Mouse (Mus musculus) urinary bladder, postnatal 4 days (tissue): Measurements from ENCODE around the gene Chit1.

ENCODE experiments used
- DNase-seq, 2 experiments: peaks; one replicate each; pipeline ENCODE4 v3.0.0; 2021 to 2022; ENCODE audit warnings: low spot score in 2 of 2

Chit1 gene

DNA sequence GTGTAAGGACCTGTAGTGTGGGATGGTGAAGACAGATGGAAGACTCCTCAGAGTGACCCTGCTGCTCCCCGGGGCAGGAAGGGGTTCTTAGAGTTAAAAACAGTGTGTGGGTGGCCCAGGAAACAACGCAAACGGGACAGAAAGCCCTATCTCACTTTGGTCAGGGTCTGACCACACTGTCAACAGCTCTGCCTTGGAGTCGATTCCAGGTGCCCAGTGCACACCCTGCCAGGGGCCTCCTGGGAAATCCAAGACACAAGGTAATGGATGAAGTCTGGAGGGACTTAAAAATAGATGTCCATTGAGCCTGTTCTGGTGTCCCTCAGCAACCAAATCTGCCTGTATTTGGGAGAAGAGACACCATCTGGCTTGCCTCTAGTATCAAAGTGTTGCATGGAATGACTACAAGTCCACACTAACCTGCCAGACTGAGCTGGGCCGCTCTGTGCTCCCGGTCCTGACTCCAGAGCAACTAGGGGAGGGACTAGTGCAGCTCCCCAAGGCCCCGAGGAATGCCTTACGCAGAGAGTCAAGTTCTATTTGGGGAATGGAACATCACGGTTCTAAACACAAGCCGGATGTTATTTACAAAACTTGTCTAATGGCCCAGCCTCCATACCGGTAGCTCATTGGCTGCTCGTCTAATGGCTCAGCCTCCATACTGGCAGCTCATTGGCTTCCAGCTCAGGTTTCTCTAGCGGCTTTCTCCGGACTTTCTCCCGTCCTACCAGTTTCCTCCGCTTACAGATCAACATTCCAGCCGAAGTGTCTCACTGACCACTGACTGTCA, 12.1 kb upstream of the Chit1 start:
- peak; percentile 74 to 81 for DNase-seq

DNA sequence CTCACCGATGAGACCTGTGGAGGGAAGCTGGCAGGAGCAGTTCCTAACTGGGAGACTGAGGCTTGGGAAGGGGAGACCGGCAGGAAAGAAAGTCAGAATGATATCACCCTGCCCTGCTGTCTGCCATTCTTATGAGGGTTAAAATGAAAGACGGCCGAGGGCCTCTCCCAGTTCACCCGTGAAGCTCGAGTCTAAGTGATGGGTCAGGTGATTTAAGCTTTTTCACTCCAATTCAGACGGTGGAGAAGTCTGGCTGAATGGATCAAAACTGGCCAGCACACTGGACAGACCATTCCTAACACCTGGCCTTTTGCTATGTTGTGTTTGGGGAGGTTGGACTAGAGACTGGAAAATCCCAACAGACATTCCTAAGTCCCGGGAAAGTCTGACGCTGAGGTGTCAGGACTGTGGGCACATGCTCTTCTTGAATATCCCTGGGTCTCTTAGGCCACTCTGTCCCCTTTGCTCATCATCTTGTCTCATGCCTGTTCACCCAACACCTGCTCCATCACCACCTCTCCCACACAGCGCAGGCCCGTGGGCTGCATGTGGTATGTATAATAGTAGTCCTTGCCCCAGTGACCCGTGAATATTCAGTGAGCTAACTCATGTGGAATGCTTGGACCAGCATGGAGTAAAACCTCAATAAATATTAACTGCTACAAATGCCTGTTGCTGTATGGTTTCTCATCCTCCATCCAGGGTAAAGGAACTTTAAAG, 11.4 kb upstream of the Chit1 start:
- DNase-seq: no peak

DNA sequence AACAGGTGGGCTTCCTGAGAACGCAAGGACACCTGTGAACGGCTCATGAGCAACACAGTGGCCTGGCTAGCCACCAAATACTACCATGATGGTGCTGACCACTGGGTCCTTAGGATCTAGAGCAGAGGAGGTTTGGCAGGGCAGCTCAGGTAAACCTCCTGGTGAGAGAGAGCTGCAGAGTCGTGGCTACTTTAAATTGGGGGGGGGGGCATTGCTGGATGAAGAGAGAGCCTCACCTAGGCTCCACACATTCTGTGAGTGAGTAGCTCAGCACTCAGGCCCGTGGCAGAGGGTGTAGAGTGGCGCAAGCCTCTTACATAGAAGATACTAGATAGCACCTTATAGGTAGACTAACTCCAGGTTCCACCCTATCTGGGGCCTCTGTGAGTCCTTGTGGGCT, 10.6 kb upstream of the Chit1 start:
- DNase-seq: no peak

DNA sequence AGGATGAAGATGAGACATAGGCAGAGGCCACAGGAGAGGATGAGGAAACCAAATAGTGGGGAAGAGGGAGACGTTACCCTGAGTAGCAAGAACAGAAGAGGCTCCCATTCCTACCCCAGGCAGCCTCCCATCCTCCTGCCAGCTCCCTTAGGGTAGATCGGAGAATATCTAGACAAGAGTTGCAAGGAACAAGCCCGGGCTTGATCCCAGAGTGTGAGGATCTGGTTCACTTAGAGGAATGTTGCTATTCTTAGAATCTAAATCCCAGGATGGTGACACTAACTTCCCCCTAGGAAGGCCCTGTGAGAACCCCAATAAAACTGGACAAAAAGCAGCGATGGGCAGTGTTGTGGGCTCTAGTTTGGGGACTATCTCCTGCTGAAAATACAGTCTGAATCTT, 10.1 kb upstream of the Chit1 start:
- no peak for DNase-seq

DNA sequence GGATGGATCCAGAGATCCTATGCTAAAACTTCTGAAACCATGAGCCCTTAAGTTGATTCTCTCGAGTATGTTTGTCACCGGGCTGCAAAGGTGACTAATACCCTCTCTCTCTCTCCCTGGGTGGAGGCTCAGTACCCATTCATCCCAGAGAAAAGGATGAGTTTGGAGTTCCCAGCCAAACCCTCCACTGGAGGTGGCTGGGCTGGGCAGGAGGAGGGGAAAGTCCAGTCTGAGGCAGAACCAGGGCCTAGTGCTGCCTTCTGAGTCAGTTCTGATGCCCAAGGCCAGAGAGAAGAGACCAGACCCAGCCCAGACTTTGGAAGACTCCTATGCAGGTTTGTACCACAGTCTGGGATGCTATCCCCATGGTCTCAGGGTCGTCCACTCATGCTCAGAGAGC, 9.4 kb upstream of the Chit1 start:
- no peak for DNase-seq

DNA sequence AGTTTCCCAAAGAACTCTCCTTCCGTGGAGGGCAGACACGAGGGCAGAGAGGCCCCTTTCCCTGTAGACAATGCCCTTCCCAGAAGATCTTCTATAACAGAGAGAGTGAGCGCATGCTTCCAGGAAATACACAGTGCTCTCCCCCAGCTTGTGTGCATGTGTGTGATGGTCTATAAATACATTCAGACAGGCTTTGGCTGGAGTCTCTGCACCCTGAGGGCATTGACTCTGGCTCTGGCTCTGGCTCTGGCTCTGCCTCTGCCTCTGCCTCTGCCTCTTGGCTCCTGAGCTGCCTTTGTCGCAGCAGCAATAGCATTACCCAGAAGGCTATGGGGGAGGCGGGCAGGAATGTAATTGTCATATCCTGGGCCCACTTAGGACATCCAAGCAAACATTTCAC, 7.2 kb upstream of the Chit1 start:
- DNase-seq: no peak

DNA sequence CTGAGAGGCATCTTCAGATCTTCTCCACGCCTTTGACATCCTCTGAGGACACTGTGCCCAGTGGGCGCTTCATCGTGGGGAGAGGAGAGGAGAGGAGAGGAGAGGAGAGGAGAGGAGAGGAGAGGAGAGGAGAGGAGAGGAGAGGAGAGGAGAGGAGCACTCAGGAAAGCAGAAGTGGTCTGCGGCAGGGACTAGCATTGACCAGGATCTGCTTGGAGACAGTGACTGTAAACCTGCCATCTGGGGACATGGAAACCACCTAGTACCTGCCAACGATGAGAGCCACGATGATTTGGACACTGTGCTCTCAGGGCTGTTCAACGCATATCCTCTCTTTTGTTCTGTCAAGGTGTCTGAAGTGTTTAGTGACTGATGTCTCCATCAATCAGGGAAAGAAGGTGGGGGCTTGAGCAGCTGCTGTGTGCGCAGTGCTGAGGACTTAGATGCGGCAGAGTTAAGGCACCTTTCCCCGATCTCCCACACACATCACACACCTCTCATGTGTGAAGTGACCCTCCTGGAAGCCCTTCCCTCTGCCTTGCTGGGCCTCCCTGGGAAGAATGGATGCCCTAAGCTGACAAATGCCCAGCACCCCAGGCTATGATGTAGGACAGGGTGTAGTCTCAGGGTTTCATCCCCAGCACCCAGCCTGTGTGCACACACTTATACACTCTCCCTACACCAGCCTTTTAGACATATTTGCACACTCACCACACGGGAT, 5.8 kb upstream of the Chit1 start:
- DNase-seq: no peak

DNA sequence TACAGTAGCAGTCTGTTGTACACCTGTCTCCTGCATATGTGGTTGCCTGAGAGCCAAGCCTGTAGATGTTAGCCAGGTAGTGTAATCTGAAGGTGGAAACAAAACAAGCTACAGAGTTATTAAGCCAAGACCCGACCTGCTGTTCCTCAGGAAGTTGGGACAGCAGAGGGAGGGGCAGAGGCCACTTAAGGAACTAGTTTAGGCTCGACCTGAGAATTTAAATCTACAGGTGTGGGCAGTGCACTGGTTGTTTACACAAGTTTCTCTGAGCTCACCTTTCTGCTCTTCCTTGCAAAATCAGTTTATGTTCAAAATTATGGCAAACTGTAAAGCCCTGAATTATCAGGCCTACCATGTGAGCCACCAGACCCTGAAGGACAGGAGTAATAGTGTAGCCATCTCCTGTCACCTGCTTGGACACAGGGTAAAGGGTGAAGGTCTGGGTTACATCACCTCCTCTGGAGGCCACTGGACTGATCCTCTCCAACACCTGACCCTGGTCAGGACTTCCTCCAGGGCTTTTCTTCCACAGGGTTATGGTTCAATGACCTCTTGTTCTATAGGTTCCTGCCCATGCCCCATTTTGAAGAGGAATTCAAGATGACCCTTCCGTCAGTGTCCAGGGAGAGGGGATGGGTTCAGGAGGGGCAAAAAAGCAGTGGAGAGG, 5.1 kb upstream of the Chit1 start:
- DNase-seq: no peak

DNA sequence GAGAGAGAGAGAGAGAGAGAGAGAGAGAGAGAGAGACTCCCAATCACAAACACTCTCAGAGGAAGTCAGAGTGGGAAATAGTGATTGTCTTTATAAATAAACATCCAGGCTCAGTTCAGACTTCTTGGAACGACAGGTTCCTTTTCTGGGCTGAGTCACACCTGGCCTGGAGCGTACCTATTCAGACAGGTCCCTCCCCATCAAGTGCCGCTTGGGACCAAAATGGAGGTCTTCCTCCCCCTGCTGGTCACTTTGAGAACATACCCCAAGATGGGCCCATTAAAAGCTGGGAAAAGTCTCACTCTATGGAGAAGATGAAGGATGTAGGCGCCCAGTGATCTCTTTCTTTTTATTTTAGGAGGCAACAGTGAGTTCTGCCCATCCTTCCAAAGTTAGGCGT, 4.3 kb upstream of the Chit1 start:
- peak in 1 of 2 experiments; percentile 49 for DNase-seq

DNA sequence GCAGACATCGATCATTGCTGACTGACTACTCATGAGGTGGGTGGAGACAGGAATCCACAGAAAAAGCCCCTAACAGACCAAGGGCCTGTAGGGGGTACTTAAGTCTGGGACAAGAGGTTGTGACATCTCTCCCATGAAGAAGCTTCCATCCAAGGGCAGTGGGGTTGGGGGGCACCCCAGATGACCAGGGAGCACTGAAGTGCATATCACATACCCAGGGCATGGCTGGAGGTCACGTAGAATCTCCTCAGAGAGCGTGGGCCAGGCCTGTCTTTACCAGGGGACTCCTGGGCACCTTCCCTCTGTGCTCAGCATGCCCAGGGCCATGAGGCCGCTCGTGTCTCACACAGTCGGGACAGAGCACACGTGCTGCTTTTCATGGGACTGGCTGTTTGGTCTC, 3.3 kb upstream of the Chit1 start:
- no peak for DNase-seq

DNA sequence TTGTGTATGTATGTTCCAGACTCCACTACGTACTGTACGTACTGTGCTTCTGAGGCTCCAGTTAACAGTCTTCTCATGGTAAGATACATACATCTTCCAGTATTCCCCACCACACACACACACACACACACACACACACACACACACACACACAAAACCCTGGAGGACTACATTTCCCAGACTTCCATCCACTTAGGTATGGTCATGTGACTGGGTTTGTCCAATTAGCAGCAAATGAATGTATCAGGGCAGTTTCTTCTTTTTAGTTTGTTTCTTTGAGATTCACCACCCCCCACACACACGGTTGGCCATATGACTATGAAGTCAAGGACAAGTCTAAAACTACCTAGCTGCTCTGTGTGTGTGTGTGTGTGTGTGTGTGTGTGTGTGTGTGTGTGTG, 1.0 kb upstream of the Chit1 start:
- no peak for DNase-seq

DNA sequence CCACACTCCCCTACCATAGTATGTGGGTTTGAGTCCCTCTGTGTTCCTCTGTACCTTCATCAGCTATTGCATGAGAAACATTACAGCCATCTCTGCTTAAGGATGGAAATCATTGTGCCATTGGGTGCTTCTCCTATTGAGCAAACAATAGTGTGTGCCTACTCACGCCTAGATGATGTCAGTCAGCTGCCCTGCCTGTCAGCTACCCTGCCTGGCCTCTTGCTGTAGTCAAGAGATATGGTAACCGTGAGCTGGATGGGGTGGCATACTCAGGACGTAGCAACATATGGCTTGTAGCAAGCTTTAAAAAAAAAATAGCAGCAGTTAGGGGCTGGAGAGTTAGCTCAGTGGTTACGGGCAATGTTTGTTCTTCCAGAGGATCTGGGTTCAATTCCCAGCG, 593 bp upstream of the Chit1 start:
- no peak for DNase-seq

DNA sequence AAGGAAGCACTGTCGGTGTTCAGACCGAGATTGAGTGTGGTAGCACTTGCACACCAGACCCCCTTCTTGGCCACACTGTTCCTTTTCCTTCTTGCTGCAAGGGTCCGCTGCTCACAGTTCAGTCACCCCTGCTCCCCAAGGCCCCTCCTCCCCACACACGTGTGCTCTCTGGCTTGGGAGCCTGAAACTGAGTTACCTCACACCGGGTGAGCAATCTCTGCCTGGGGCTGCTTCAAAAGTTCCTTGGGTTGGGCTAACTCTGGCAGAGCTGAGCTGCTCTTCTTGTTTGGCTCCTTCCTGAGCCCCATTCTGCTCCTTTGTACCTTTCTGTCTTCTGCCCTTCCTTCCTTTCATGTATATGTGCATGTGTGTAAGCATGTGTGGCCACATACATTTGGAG, 2.5 kb downstream of the Chit1 start:
- DNase-seq: no peak

DNA sequence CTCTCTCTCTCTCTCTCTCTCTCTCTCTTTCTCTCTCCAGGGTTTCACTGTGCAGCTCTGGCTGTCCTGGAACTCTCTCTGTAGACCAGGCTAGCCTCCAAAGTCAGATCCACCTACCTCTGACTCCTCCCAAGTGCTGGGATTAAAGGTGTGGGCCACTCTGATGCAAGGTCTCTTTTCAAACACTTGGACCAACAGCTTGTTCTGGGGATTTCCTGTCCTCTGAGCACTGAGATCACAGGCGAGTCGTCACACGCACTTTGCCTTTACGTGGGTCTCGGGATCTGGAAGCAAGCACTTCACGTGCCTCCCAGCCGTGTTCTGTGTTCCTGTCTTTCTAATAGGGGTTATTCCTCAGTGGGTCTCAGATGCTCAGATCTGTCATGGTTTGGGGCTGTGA, 3.0 kb downstream of the Chit1 start:
- no peak for DNase-seq

DNA sequence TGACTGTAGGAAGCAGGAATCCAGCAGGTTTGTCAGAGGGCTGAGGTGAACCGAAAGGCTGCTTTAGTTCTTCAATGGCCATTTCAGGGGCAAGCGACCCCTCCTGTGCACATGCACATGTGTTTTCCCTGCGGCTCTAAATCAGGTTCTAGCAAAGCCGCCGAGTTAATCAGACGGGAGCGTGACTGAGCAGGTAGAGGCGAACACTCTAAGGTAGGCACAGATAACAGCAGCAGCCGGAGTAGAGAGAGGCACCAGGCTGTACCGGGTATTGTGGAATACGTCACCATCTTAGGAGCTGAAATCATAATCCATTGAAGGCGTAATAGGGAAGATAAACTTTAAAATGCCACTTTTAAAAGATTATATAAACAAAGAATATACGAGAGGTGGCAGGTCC, 3.7 kb downstream of the Chit1 start:
- DNase-seq: no peak

DNA sequence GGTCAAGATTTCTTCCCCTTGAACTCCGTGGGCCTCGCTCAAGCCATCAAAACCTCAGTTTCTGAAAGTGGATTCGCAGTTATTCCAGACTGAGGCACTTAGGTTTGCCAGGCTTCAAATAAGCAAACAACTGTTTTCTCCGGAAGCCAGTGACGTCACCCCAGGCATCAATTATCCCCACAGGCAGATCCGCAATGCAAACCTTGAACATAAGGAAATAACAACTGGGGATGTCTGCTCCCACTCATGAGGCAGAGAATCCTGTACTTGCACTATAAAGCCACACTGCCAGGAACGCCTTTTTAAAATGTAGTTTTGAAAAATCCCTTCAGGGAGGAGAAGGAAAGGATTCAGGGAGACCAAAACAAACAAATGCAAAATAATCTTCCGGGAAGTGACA, 4.4 kb downstream of the Chit1 start:
- no peak for DNase-seq

DNA sequence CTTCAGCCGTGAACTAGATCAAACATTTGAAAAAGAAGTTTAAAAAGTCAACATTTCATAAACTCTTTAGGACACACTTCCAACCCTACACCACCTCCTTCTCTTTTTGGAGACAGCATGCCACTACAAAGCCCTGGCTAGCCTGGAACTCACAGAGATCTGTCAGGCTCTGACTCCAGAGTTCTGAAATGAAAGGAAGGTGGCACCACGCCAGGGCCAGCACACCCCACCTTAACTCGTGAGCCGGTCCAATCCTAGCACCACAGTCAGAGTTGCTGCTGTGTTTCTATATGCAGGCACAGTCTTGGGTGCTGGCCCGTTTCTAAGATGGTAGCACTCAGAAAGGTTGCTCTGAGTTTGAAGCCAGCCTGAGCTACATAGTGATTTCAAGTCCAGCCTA, 6.1 kb downstream of the Chit1 start:
- DNase-seq: no peak

DNA sequence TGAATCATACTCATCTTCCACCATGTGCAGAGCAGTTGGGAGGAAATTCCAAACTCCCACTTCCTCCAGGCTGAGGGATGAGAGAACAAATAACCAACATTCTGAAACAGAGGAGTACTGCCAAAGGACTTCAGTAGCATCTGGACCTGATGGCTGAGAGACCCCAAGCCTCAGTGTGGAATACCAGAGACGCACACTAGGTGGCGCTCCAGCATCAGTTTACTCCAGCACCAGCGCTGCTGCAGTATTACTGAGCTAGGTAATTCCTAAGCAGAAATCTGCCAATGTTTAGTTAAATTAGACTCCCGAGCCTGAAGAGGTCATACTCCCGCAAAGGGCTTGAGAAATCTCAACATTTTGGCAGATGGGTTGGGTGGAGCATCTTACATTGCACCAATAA, 9.1 kb downstream of the Chit1 start:
- peak; percentile 75 to 91 for DNase-seq

DNA sequence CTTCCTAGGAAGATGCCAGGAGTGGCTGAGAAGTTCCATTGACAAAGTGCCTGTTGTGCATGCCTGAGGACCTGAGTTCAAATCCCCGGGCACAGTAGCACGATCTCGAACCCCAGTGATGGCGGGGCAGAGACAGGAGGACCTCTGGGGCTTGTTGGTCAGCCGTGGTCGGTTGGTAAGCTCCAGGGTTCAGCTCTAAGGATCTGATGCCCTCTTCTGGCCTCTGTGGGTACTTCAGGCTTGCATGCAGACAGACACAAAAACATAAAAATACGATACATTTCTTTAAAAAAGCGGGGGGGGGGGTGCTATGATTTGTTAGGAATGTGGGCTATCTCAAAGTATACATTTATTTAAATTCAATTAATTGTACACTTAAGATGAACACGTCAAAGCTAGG, 11.2 kb downstream of the Chit1 start:
- DNase-seq: no peak

DNA sequence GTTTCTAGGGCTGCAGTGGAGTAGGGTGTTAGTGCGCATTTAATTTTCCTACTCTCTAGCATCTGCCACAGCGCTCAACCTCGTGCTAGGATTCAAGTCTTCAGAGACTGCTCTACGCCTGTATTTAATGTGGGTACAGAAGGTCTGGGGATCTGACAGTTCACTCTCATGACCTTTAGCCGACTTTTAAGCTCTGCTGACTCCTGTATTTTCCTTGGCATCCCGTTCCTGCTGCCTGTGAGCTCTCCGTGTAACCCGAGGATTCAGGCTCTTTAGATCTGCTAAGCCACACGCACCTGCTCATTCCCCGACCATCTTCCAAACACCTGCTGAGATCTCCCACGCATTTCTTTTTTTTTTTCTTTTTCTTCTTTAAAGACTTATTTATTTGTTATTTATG, 22.3 kb downstream of the Chit1 start:
- DNase-seq: no peak

DNA sequence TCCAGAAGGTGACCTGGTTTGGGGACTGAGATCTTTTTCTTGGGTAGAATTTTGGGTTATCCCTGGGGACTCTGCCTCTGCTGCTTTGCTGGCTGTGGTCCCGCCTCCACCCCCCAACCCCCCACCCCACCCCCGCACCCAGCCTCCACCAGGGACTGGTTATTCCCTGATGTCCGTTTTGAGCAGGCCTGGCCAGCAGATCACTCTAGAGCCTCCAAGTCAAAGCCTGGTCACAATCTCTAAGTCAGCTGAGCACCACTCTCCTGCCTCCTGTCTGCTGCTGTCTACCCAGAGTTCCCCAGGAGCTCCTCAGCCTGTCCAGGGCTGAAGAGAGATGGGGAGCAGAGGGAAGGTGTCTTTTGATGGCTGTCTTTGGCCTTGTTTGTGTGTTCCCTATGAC, 25.3 kb downstream of the Chit1 start:
- DNase-seq: no peak

DNA sequence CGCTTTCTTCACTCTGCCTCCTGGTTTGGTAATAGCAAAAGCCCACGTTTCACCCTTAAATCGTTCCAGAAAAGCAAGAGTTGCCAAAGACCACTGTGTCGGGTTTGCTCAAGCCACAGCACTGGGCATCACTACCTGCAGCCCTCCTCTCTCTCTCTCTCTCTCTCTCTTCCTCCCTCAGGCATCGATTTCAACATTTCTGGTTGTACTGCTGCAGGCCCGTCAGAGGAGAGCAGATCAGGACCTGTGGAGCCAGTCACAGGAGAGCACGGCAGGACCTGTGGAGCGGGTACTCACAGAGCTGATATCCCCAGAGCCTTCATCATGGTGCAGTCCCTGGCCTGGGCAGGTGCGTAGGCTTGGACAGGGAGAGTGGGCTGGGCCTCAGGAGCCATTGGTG, 27.4 kb downstream of the Chit1 start:
- DNase-seq: no peak
